Mouse (Mus musculus): ENCODE results near the gene Car6. TPM values are rescaled to one million over a fixed set of nuclear protein-coding genes. Genes with fewer than 3 reads are reported as not detected.
A peak's percentile ranks its signal among the peaks of the same experiment; 100 is the strongest.

Car6 gene
- total and polyA plus RNA-seq, 3 experiments: not detected

DNA sequence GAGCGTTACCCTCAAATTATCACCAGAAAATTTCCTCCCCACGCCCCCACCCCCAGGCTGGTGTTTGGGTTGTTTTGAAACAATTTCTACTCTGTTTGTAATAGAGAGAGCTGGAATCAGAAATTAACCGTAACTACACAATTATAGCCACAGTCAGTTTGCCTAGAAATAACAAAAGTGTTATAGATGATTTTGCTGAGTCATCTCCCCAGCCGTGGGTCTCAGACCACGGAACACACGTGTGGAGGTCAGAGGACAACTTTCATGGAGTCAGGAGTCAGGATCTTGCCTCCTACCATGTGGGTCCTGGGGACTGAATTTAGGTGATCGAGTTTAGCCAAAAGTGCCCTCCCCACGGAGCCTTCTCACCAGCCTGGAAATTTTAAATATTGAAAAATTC, 24.0 kb downstream of the Car6 start:
- Histone ChIP-seq H3K4me1 (ENCODE audit: control insufficient read depth in 1 of 2, insufficient read depth in 2 of 2) (peaks cover 0 to 8% of the 10 kb centered on the region in 2 experiments; a peak in 2 of 4 replicates), H3K36me3 (replicated peaks in 1 of 2; ENCODE audit: control insufficient read depth in 1 of 2, insufficient read depth in 1 of 2, low read length in 1 of 2) (no peaks in the 10 kb centered on the region), H3K27me3 (replicated peaks) (no peaks in the 10 kb centered on the region), H3K4me3 (replicated peaks in 1 of 3; ENCODE audit: low read depth in 2 of 3, low read length in 2 of 3, poor library complexity in 1 of 3) (no peak overlapping the region), H3K27ac (ENCODE audit: insufficient read depth, low read depth) (no peak overlapping the region), H3K9me3 (replicated peaks; ENCODE audit: low read length) (peaks cover 4% of the 10 kb centered on the region), H3K9ac (ENCODE audit: insufficient read depth, low read depth) (no peak overlapping the region), H3K79me2 (replicated peaks; ENCODE audit: control insufficient read depth, extremely low read depth, insufficient read depth, poor library complexity, severe bottlenecking) (no peaks in the 10 kb centered on the region), H3K4me2 (ENCODE audit: insufficient read depth, low read depth, poor library complexity, severe bottlenecking) (no peak overlapping the region)
- dilution Hi-C loops (cut with MboI; ENCODE audit: extremely low pct_ligation_motif_present, extremely low pct_unique_long_range_greater_than_20kb, low sequenced_read_pairs) (no loop called here), in situ Hi-C loops (cut with MboI; ENCODE audit: low pct_ligation_motif_present, low pct_unique_long_range_greater_than_20kb, low sequenced_read_pairs) (no loop called here)
- DNase-seq (ENCODE audit: extremely low read depth): no peak
- no peak for TF ChIP-seq ZC3H11A (IDR thresholded peaks at IDR 0.05; ENCODE audit: low read depth, low read length)
- TF ChIP-seq MAFK (IDR thresholded peaks at IDR 0.05; ENCODE audit: insufficient replicate concordance, low read length): peak; percentile 84
- TF ChIP-seq MEF2A (IDR thresholded peaks at IDR 0.05; ENCODE audit: borderline replicate concordance, low read depth, low read length): no peak

DNA sequence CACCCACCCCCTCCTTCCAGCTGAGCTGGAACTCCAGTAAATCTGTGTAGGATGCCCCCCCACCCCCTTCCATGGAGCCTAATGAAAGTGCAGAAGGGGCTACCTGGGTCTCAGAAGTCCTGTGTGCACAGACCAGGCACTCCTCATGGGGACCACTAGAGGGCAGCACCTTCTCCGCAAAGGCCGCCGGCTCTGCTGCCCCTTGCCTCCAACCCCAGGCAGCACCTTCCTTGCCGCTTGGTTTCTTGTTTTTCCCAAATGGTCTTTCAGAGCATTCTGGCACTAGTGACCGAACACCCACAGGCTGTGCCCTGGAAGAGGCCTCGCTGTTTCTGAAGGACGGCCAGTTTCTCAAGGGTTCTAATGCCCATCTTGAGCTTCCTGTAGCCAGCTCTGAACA, 24.6 kb downstream of the Car6 start:
- H3K4me3 ChIP-seq (replicated peaks in 1 of 3; ENCODE audit: low read depth in 2 of 3, low read length in 2 of 3, poor library complexity in 1 of 3): no peak overlapping the region
- no peak overlapping the region for H3K9ac ChIP-seq (ENCODE audit: insufficient read depth, low read depth)
- peaks cover 0 to 8% of the 10 kb centered on the region in 2 experiments; a peak in 2 of 4 replicates for H3K4me1 ChIP-seq (ENCODE audit: control insufficient read depth in 1 of 2, insufficient read depth in 2 of 2)
- peaks cover 4% of the 10 kb centered on the region for H3K9me3 ChIP-seq (replicated peaks; ENCODE audit: low read length)
- dilution Hi-C loops (cut with MboI; ENCODE audit: extremely low pct_ligation_motif_present, extremely low pct_unique_long_range_greater_than_20kb, low sequenced_read_pairs) (no loop called here), in situ Hi-C loops (cut with MboI; ENCODE audit: low pct_ligation_motif_present, low pct_unique_long_range_greater_than_20kb, low sequenced_read_pairs) (no loop called here)
- peak overlapping the region; percentile 8; the same call in 1 of the 2 replicates for H3K4me2 ChIP-seq (ENCODE audit: insufficient read depth, low read depth, poor library complexity, severe bottlenecking)
- peak; percentile 64 for DNase-seq (ENCODE audit: extremely low read depth)
- TF ChIP-seq USF1 (IDR thresholded peaks at IDR 0.05; ENCODE audit: low read depth, low read length): no peak
- TF ChIP-seq TBP (conservative IDR thresholded peaks at IDR 0.05; ENCODE audit: low read depth, low read length): no peak
- no peak for TF ChIP-seq ZKSCAN1 (IDR thresholded peaks at IDR 0.05; ENCODE audit: borderline replicate concordance, low read depth, low read length)
- TF ChIP-seq CHD2 (IDR thresholded peaks at IDR 0.05; ENCODE audit: low read length): no peak
- no peak for TF ChIP-seq USF2 (conservative IDR thresholded peaks at IDR 0.05; ENCODE audit: low read depth, low read length)
- no peak for TF ChIP-seq NELFE (IDR thresholded peaks at IDR 0.05; ENCODE audit: low read depth, low read length)
- TF ChIP-seq KAT2A (IDR thresholded peaks at IDR 0.05; ENCODE audit: insufficient replicate concordance, low read length): no peak
- TF ChIP-seq GABPA (IDR thresholded peaks at IDR 0.05; ENCODE audit: insufficient replicate concordance, low read depth, low read length): no peak
- no peak for TF ChIP-seq JUND (conservative IDR thresholded peaks at IDR 0.05; ENCODE audit: low read depth, low read length)
- TF ChIP-seq EP300 (IDR thresholded peaks at IDR 0.05; ENCODE audit: low read length): no peak
- no peak for TF ChIP-seq CHD1 (IDR thresholded peaks at IDR 0.05; ENCODE audit: low read depth, low read length)
- TF ChIP-seq PAX5 (IDR thresholded peaks at IDR 0.05; ENCODE audit: low read length): no peak
- TF ChIP-seq MEF2A (IDR thresholded peaks at IDR 0.05; ENCODE audit: borderline replicate concordance, low read depth, low read length): no peak
- no peak for TF ChIP-seq MXI1 (IDR thresholded peaks at IDR 0.05; ENCODE audit: low read depth, low read length)
- TF ChIP-seq TCF12 (IDR thresholded peaks at IDR 0.05; ENCODE audit: low read depth, low read length): no peak
- no peak for TF ChIP-seq ZMIZ1 (IDR thresholded peaks at IDR 0.05; ENCODE audit: low read depth, low read length)
- no peak for TF ChIP-seq IRF4 (IDR thresholded peaks at IDR 0.05; ENCODE audit: low read depth, low read length)
- peak; percentile 56 for TF ChIP-seq RAD21 (IDR thresholded peaks at IDR 0.05; ENCODE audit: low read depth, low read length)
- TF ChIP-seq ZC3H11A (IDR thresholded peaks at IDR 0.05; ENCODE audit: low read depth, low read length): no peak
- peak; percentile 71 to 84 for TF ChIP-seq CTCF (conservative IDR thresholded peaks at IDR 0.05 in 1 of 2, IDR thresholded peaks at IDR 0.05 in 1 of 2; ENCODE audit: low read depth in 2 of 2, low read length in 2 of 2)
- no peak for TF ChIP-seq ETS1 (conservative IDR thresholded peaks at IDR 0.05; ENCODE audit: low read depth, low read length)
- no peak for TF ChIP-seq POLR2A (IDR thresholded peaks at IDR 0.05; ENCODE audit: low read depth, low read length)
- TF ChIP-seq MYC (IDR thresholded peaks at IDR 0.05; ENCODE audit: low read depth, low read length): 0 out of 2 replicates have a peak, but pooled peaks have one; percentile 17
- no peak for TF ChIP-seq MAZ (IDR thresholded peaks at IDR 0.05; ENCODE audit: low read depth, low read length)
- TF ChIP-seq SMC3 (IDR thresholded peaks at IDR 0.05; ENCODE audit: low read depth, low read length): peak; percentile 65
- no peak for TF ChIP-seq SIN3A (IDR thresholded peaks at IDR 0.05; ENCODE audit: low read length)
- TF ChIP-seq UBTF (IDR thresholded peaks at IDR 0.05; ENCODE audit: low read depth, low read length): no peak
- H3K79me2 ChIP-seq (replicated peaks; ENCODE audit: control insufficient read depth, extremely low read depth, insufficient read depth, poor library complexity, severe bottlenecking): no peaks in the 10 kb centered on the region
- no peak overlapping the region for H3K27ac ChIP-seq (ENCODE audit: insufficient read depth, low read depth)
- H3K27me3 ChIP-seq (replicated peaks): no peaks in the 10 kb centered on the region
- no peaks in the 10 kb centered on the region for H3K36me3 ChIP-seq (replicated peaks in 1 of 2; ENCODE audit: control insufficient read depth in 1 of 2, insufficient read depth in 1 of 2, low read length in 1 of 2)
